Mouse (Mus musculus) embryonic facial prominence, embryonic 11.5 days (tissue): ENCODE data around the gene Nek4. TPM values are rescaled to one million over a fixed set of nuclear protein-coding genes. Genes with fewer than 3 reads are reported as not detected.

Source experiments
- ATAC-seq: fragments of 200-750 bp; cut with Nextera tagmentation; replicated peaks from 2 replicates; pipeline ENCODE4 v1.8.0; 2017; ENCODE audit warnings: low read depth; ENCODE audit not compliant: insufficient number of reproducible peaks, low FRiP score, low TSS enrichment
- DNase-seq: peaks from one replicate; pipeline ENCODE4 v3.0.0-alpha.2; 2015; ENCODE audit warnings: low spot score
- H3K27ac ChIP-seq: fragments of 300-500 bp; sonication (generic); replicated peaks from 2 replicates; pipeline ENCODE4 v1.5.1; 2014; ENCODE audit warnings: mild to moderate bottlenecking, low read depth, low read length, control low read depth
- H3K27me3 ChIP-seq: fragments of 300-500 bp; sonication (generic); 2 replicates; pipeline ENCODE4 v1.6.1; 2014; ENCODE audit warnings: mild to moderate bottlenecking, low read length, moderate library complexity, mixed read lengths; ENCODE audit not compliant: control insufficient read depth, insufficient read depth
- H3K36me3 ChIP-seq: fragments of 300-500 bp; sonication (generic); replicated peaks from 2 replicates; pipeline ENCODE4 v1.6.1; 2014; ENCODE audit warnings: low read depth, mild to moderate bottlenecking, low read length, moderate library complexity, mixed read lengths; ENCODE audit not compliant: control insufficient read depth, insufficient read depth
- H3K4me1 ChIP-seq: fragments of 300-500 bp; sonication (generic); 2 replicates; pipeline ENCODE4 v1.6.1; 2014; ENCODE audit warnings: low read length, mixed read lengths; ENCODE audit not compliant: control insufficient read depth, insufficient read depth
- H3K4me2 ChIP-seq: fragments of 300-500 bp; sonication (generic); 2 replicates; pipeline ENCODE4 v1.6.1; 2014; ENCODE audit warnings: low read depth, mild to moderate bottlenecking, control low read depth, low read length, moderate library complexity
- H3K4me3 ChIP-seq: fragments of 300-500 bp; sonication (generic); 2 replicates; pipeline ENCODE4 v1.5.1; 2014; ENCODE audit warnings: low read depth, low read length, control low read depth
- H3K9ac ChIP-seq: fragments of 300-500 bp; sonication (generic); replicated peaks from 2 replicates; pipeline ENCODE4 v1.6.1; 2014; ENCODE audit warnings: mild to moderate bottlenecking, control low read depth, low read length
- H3K9me3 ChIP-seq: fragments of 300-500 bp; sonication (generic); replicated peaks from 2 replicates; pipeline ENCODE4 v1.6.1; 2016; ENCODE audit warnings: mild to moderate bottlenecking, low read length, inconsistent platforms, mixed read lengths; ENCODE audit not compliant: control insufficient read depth
- WGBS: fragments of 180-500 bp; shearing (Covaris S2); extraction: QIAGEN DNeasy Blood & Tissue Kit; methylation state at CpG from one replicate; pipeline ENCODE4 v1.1.7; 2014; 5-methylcytosine and 5-hydroxymethylcytosine counted together
- polyA plus RNA-seq: library from polyadenylated mRNA; unstranded; fragments of >200 nt; fragmentation: Nextera tagmentation; extraction: Ambion mirVana; gene quantifications from 2 replicates; pipeline ENCODE4 v1.2.1, GENCODE M21; 2014

The Nek4 gene
- polyA plus RNA-seq, 1 experiment from 2014 or later, result 14.0 TPM

- no peaks in the 10 kb centered on the region for H3K27me3 ChIP-seq
- no peak overlapping the region for H3K9ac ChIP-seq
- DNase-seq (no peak), ATAC-seq (no peak)
- WGBS, result 78% methylated on average over 3 of the region's 3 CpGs
- no peaks in the 10 kb centered on the region for H3K4me1 ChIP-seq
- H3K4me2 ChIP-seq, result no peak overlapping the region
- H3K9me3 ChIP-seq, result no peaks in the 10 kb centered on the region
- H3K27ac ChIP-seq, result no peak overlapping the region
- H3K4me3 ChIP-seq, result no peak overlapping the region
- no peaks in the 10 kb centered on the region for H3K36me3 ChIP-seq
Observed at GRCm38 (mm10) chr14:30976222-30976621, 25.0 kb downstream of the Nek4 start.

DNA sequence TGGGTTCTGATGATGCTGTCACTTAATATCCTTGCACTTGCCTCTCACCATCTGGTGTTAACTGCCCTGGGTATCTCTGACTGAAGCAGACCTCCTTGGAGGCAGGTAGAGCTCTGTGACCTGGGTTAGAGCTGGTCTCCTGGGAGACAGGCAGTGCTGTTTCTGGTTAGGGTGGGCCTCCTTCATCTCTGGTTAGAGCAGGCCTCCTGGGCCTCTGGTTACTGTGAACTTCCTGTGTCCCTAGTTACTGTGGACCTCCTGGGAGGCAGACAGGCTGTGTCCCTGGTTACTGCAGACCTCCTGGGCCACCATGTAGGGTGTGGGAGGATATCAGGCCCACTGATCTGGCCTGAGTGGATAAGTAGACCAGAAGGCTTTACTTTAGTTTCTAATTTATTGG lies 45.2 kb downstream of the Nek4 start:
- DNase-seq (no peak), ATAC-seq (no peak)
- Histone ChIP-seq H3K4me2 (no peak overlapping the region), H3K27me3 (no peaks in the 10 kb centered on the region), H3K4me1 (no peaks in the 10 kb centered on the region), H3K27ac (no peak overlapping the region), H3K36me3 (no peaks in the 10 kb centered on the region), H3K4me3 (no peak overlapping the region), H3K9me3 (no peaks in the 10 kb centered on the region), H3K9ac (no peak overlapping the region)

GRCm38 (mm10) chr14:31000356-31000755 lies 49.2 kb downstream of the Nek4 start:
- H3K4me3 ChIP-seq, result peak overlapping the region; percentile 93
- H3K36me3 ChIP-seq, result no peaks in the 10 kb centered on the region
- DNase-seq (no peak), ATAC-seq (no peak)
- no peak overlapping the region for H3K27ac ChIP-seq
- 62% methylated on average over 10 of the region's 10 CpGs for WGBS
- no peaks in the 10 kb centered on the region for H3K4me1 ChIP-seq
- no peaks in the 10 kb centered on the region for H3K9me3 ChIP-seq
- H3K9ac ChIP-seq, result peak overlapping the region; percentile 93
- H3K27me3 ChIP-seq, result no peaks in the 10 kb centered on the region
- H3K4me2 ChIP-seq, result peak overlapping the region; percentile 78

DNA sequence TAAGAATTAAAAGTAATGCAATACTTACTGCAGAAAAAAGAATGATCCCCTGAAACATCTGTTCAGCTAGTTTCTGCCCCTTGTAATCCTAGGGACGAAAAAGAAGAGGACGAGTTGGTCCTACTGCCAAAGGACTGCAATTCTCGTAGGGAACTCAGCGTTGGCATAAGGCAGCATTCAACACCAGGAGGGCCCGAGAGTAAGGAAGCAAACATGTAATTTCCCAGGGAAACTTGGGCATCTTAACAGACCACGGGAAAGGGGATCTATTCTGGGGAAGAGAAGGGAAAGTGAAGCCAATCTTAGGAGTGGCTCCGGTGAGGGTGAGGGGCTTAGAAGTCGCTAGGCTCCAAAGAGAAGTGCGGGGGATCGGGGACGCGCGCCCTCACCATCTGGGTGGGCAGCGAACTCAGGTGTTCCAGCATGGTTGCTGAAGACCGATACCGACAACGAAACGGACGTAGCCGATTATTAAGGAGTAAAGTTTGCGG lies 49.7 kb downstream of the Nek4 start:
- Histone ChIP-seq H3K27me3 (no peaks in the 10 kb centered on the region), H3K9ac (peak overlapping the region; percentile 93), H3K4me3 (peak overlapping the region; percentile 93), H3K9me3 (no peaks in the 10 kb centered on the region), H3K27ac (0 out of 2 replicates have a peak overlapping the region, but pooled peaks have one; percentile 85), H3K4me1 (no peaks in the 10 kb centered on the region), H3K4me2 (peak overlapping the region; percentile 78), H3K36me3 (no peaks in the 10 kb centered on the region)
- DNase-seq (no peak), ATAC-seq (no peak)
- WGBS, result under 1% methylated on average over 21 of the region's 21 CpGs

DNA sequence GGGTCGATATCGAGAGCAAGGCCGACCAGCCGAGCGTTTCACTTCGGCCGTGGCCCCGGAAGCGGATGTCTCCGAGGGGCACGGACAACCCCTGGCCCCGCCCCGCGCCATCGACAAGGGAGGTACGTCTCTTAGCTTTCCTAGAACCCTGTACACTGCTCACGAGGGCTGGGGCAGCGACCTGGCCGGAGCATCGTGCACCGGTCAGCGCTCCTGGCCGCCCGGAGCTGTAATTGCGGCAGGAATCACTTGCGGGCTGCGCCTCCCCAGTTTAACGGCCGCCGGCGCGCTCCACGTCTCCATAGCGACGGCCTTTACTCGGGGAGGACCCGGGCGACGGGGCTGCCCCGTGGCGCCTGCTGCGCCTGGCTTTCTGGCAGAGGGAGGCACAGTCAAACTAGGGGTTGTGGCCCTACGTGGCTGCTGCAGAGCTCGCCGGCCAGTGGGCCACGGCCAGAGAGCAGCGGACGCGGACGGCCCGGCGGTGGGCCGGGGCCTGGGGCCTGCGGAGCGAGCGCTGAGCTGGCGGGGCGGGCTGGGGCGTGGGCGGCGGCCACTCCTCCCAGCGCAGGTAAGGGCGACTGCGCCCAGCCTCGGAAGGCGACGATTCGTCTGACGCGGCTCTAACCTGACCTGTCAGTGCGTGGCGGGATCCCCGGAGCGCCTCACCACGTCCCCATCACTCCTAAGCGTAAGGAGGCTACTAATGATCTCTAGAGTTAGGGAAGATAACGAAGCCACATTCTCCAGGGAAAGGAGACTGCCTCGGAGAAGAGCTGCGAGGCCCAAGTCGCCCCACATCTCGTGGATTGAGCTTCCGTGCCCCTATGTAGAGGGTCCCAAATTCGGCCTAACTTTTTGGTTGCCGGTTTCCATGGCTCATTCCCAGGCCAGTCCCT lies 50.4 kb downstream of the Nek4 start, which contains the start of the genes Glt8d1 and Spcs1:
Gene Glt8d1 (plus strand): TSS at position 94 of the 899 bp plus-strand sequence.
Gene Spcs1 (minus strand): TSS at position 366 of the 899 bp plus-strand sequence.
- H3K4me1 ChIP-seq, result no peaks in the 10 kb centered on the region
- peak within 1 kb of the TSS; percentile 78 for H3K4me2 ChIP-seq
- peak within 1 kb of the TSS; percentile 93 for H3K9ac ChIP-seq
- ATAC-seq, result peak; percentile 89
- WGBS, result under 1% methylated on average over 80 of the region's 84 CpGs
- no peaks in the 10 kb centered on the region for H3K9me3 ChIP-seq
- peak within 1 kb of the TSS; percentile 93 for H3K4me3 ChIP-seq
- peak; percentile 88 for DNase-seq
- H3K27me3 ChIP-seq, result no peaks in the 10 kb centered on the region
- no peaks in the 10 kb centered on the region for H3K36me3 ChIP-seq
- peak within 1 kb of the TSS; percentile 85 for H3K27ac ChIP-seq

GRCm38 (mm10) chr14:31004527-31004926 lies 53.4 kb downstream of the Nek4 start:
- Histone ChIP-seq H3K27me3 (no peaks in the 10 kb centered on the region), H3K4me1 (no peaks in the 10 kb centered on the region), H3K9me3 (no peaks in the 10 kb centered on the region), H3K36me3 (no peaks in the 10 kb centered on the region), H3K9ac (no peak overlapping the region), H3K27ac (no peak overlapping the region), H3K4me2 (no peak overlapping the region), H3K4me3 (no peak overlapping the region)
- ATAC-seq (no peak), DNase-seq (no peak)
- WGBS, result 94% methylated on average over 2 of the region's 2 CpGs

DNA sequence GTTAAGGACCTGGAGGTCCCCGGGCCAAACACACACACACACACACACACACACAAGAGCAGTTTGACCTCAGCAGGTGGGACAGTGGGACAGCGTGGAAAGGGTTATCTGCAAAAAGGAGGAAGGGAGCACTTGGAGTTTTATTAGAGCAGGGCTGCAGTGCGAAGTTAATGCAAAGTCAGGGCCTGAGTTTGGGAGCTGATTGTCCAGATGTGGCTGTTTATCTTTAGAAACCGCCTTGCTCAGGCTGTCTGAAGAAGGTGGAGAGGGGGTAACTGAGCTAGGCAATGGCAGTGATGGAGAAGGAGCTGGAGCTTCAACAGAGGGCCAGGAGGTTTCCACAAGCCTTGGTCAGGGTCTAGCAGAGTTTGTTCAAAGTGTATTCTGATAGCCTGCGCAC lies 55.6 kb downstream of the Nek4 start:
- Histone ChIP-seq H3K27ac (no peak overlapping the region), H3K4me1 (no peaks in the 10 kb centered on the region), H3K27me3 (no peaks in the 10 kb centered on the region), H3K9ac (no peak overlapping the region), H3K9me3 (no peaks in the 10 kb centered on the region), H3K36me3 (0 out of 2 replicates have a peak, but pooled peaks cover 2% of the 10 kb centered on the region), H3K4me2 (no peak overlapping the region), H3K4me3 (no peak overlapping the region)
- WGBS, result 79% methylated on average over 5 of the region's 5 CpGs
- DNase-seq (no peak), ATAC-seq (no peak)

DNA sequence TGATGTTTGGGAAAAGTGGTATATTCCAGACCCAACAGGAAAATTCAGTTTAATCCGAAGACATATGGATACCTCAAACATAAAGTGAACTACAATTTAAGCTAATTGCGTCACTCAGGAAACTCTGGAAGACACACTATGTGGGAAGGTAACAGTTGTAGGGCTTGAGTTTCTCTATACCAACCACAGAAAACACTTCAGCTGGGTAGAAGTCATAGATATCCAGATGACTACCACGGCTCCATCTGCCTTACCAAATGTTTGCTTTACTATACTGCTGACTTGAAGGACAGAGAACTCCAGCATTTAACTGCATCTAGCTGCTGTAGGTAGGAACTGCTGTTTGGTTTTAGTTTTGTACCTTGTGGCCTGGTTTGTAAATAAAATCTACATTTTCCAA lies 60.4 kb downstream of the Nek4 start:
- H3K27me3 ChIP-seq, result no peaks in the 10 kb centered on the region
- H3K9me3 ChIP-seq, result no peaks in the 10 kb centered on the region
- no peaks in the 10 kb centered on the region for H3K4me1 ChIP-seq
- 87% methylated on average over 3 of the region's 3 CpGs for WGBS
- ATAC-seq (no peak), DNase-seq (no peak)
- no peak overlapping the region for H3K9ac ChIP-seq
- no peak overlapping the region for H3K27ac ChIP-seq
- peaks cover 14% of the 10 kb centered on the region for H3K36me3 ChIP-seq
- no peak overlapping the region for H3K4me2 ChIP-seq
- H3K4me3 ChIP-seq, result no peak overlapping the region
